Mouse (Mus musculus) CH12.LX (cell line): ENCODE results near the gene Csf1. TPM values are rescaled to one million over a fixed set of nuclear protein-coding genes. Genes with fewer than 3 reads are reported as not detected.

Experiments
- DNase-seq: peaks from one replicate; pipeline ENCODE4 v3.0.0-alpha.2; 2013; ENCODE audit errors: extremely low read depth
- H3K27ac ChIP-seq: 2 replicates; pipeline ENCODE4 v1.5.1; 2012; ENCODE audit warnings: low read depth, mild to moderate bottlenecking, control low read depth, moderate library complexity; ENCODE audit not compliant: insufficient read depth
- H3K27me3 ChIP-seq: replicated peaks from 2 replicates; pipeline ENCODE3; 2012; ENCODE audit warnings: inconsistent platforms
- H3K36me3 ChIP-seq, 2 experiments: replicated peaks in 1 of 2; 2 replicates each; pipeline versions ENCODE3 to v1.6.1; 2012; ENCODE audit warnings: inconsistent platforms in 1 of 2, low read length in 1 of 2, mild to moderate bottlenecking in 1 of 2, mixed read lengths in 1 of 2, moderate library complexity in 1 of 2; ENCODE audit not compliant: control insufficient read depth in 1 of 2, insufficient read depth in 1 of 2
- H3K4me1 ChIP-seq, 2 experiments: 2 replicates each; pipeline ENCODE4 v1.6.1; 2012; ENCODE audit warnings: inconsistent platforms in 1 of 2, moderate library complexity in 1 of 2; ENCODE audit not compliant: insufficient read depth in 2 of 2, control insufficient read depth in 1 of 2
- H3K4me2 ChIP-seq: 2 replicates; pipeline ENCODE4 v1.6.1; 2012; ENCODE audit warnings: low read depth, mild to moderate bottlenecking, control low read depth; ENCODE audit not compliant: poor library complexity, insufficient read depth, severe bottlenecking
- H3K4me3 ChIP-seq, 3 experiments: fragments of 150-350 bp in 1 of 3; sonication (generic) in 1 of 3; replicated peaks in 1 of 3; 2 replicates each; pipeline versions ENCODE3 to v1.5.1; 2011 to 2012; ENCODE audit warnings: low read depth in 2 of 3, low read length in 2 of 3, mild to moderate bottlenecking in 2 of 3, moderate library complexity in 2 of 3, control low read depth in 1 of 3, improper control_type of control experiment in 1 of 3, inconsistent platforms in 1 of 3, mixed read lengths in 1 of 3; ENCODE audit not compliant: poor library complexity in 1 of 3
- H3K79me2 ChIP-seq: replicated peaks from 2 replicates; pipeline ENCODE4 v1.6.1; 2012; ENCODE audit warnings: mild to moderate bottlenecking, moderate library complexity; ENCODE audit not compliant: control insufficient read depth, poor library complexity, insufficient read depth, severe bottlenecking; ENCODE audit errors: extremely low read depth
- H3K9ac ChIP-seq: 2 replicates; pipeline ENCODE4 v1.6.1; 2012; ENCODE audit warnings: low read depth, mild to moderate bottlenecking, control low read depth, moderate library complexity; ENCODE audit not compliant: insufficient read depth
- H3K9me3 ChIP-seq: replicated peaks from 2 replicates; pipeline ENCODE3; 2012; ENCODE audit warnings: low read length, inconsistent platforms, mixed read lengths
- BHLHE40 ChIP-seq: IDR thresholded peaks from 2 replicates; pipeline ENCODE4 v1.6.1; 2011; ENCODE audit warnings: mild to moderate bottlenecking, low read depth, low read length, improper control_type of control experiment
- CHD1 ChIP-seq: IDR thresholded peaks from 2 replicates; pipeline ENCODE4 v1.6.1; 2012; ENCODE audit warnings: low read depth, low read length, improper control_type of control experiment, inconsistent platforms
- CHD2 ChIP-seq: IDR thresholded peaks from 2 replicates; pipeline ENCODE4 v1.6.1; 2011; ENCODE audit warnings: low read length, improper control_type of control experiment
- EP300 ChIP-seq: IDR thresholded peaks from 2 replicates; pipeline ENCODE4 v1.6.1; 2011; ENCODE audit warnings: low read length, improper control_type of control experiment
- ETS1 ChIP-seq: conservative IDR thresholded peaks from 2 replicates; pipeline ENCODE4 v1.6.1; 2012; ENCODE audit warnings: low read depth, mild to moderate bottlenecking, inconsistent platforms, low read length, improper control_type of control experiment, moderate library complexity
- JUND ChIP-seq: conservative IDR thresholded peaks from 2 replicates; pipeline ENCODE4 v1.6.1; 2011; ENCODE audit warnings: low read depth, low read length, improper control_type of control experiment
- MAFK ChIP-seq: IDR thresholded peaks from 2 replicates; pipeline ENCODE4 v1.6.1; 2011; ENCODE audit warnings: low read length, improper control_type of control experiment; ENCODE audit not compliant: insufficient replicate concordance
- MAX ChIP-seq: IDR thresholded peaks from 2 replicates; pipeline ENCODE4 v1.6.1; 2011; ENCODE audit warnings: low read length, improper control_type of control experiment
- MXI1 ChIP-seq: IDR thresholded peaks from 2 replicates; pipeline ENCODE4 v1.6.1; 2011; ENCODE audit warnings: mild to moderate bottlenecking, low read depth, low read length, improper control_type of control experiment
- NELFE ChIP-seq: IDR thresholded peaks from 2 replicates; pipeline ENCODE4 v1.6.1; 2011; ENCODE audit warnings: low read depth, low read length, improper control_type of control experiment
- NRF1 ChIP-seq: IDR thresholded peaks from 2 replicates; pipeline ENCODE4 v1.6.1; 2014; ENCODE audit warnings: low read depth, mild to moderate bottlenecking, inconsistent platforms, low read length, improper control_type of control experiment, moderate library complexity
- PAX5 ChIP-seq: IDR thresholded peaks from 2 replicates; pipeline ENCODE4 v1.6.1; 2012; ENCODE audit warnings: low read length, inconsistent platforms, mixed read lengths
- RCOR1 ChIP-seq: conservative IDR thresholded peaks from 2 replicates; pipeline ENCODE4 v1.6.1; 2012; ENCODE audit warnings: low read depth, mild to moderate bottlenecking, inconsistent platforms, low read length, improper control_type of control experiment
- SMC3 ChIP-seq: IDR thresholded peaks from 2 replicates; pipeline ENCODE4 v1.6.1; 2011; ENCODE audit warnings: low read depth, low read length, improper control_type of control experiment
- USF1 ChIP-seq: IDR thresholded peaks from 2 replicates; pipeline ENCODE4 v1.6.1; 2014; ENCODE audit warnings: low read depth, mild to moderate bottlenecking, inconsistent platforms, low read length, improper control_type of control experiment
- USF2 ChIP-seq: conservative IDR thresholded peaks from 2 replicates; pipeline ENCODE4 v1.6.1; 2011; ENCODE audit warnings: low read depth, low read length, improper control_type of control experiment
- ZC3H11A ChIP-seq: IDR thresholded peaks from 2 replicates; pipeline ENCODE4 v1.6.1; 2012; ENCODE audit warnings: low read depth, mild to moderate bottlenecking, inconsistent platforms, low read length, improper control_type of control experiment
- ZKSCAN1 ChIP-seq: IDR thresholded peaks from 2 replicates; pipeline ENCODE4 v1.6.1; 2012; ENCODE audit warnings: low read depth, inconsistent platforms, low read length, improper control_type of control experiment, borderline replicate concordance
- dilution Hi-C: fragments of 300-500 bp; cut with MboI; formaldehyde crosslinking; loops from 2 replicates; pipeline ENCODE4 v1.14.3; 2020; ENCODE audit warnings: low sequenced_read_pairs; ENCODE audit not compliant: extremely low pct_unique_long_range_greater_than_20kb, extremely low pct_ligation_motif_present
- in situ Hi-C: fragments of 300-500 bp; cut with MboI; formaldehyde crosslinking; loops from 3 replicates; pipeline ENCODE4 v1.14.3; 2019; ENCODE audit warnings: low sequenced_read_pairs, low pct_ligation_motif_present, low pct_unique_long_range_greater_than_20kb, mixed read lengths
- polyA plus RNA-seq: library from polyadenylated mRNA; unstranded; fragments of >175 nt; gene quantifications from 2 replicates; pipeline ENCODE4 v1.2.1, GENCODE M21; 2012; ENCODE audit warnings: low read depth; ENCODE audit not compliant: insufficient read length
- total RNA-seq, 2 experiments: library from RNA; depleted of rRNA; stranded (reverse); fragments of 300-350 nt in 1 of 2; fragments of >200 nt in 1 of 2; gene quantifications; 2 replicates each; pipeline ENCODE4 v1.2.3; 2012 to 2014

The Csf1 gene
- total and polyA plus RNA-seq, 3 experiments, result 2.5 to 17.4 (median 2.9) TPM

DNA sequence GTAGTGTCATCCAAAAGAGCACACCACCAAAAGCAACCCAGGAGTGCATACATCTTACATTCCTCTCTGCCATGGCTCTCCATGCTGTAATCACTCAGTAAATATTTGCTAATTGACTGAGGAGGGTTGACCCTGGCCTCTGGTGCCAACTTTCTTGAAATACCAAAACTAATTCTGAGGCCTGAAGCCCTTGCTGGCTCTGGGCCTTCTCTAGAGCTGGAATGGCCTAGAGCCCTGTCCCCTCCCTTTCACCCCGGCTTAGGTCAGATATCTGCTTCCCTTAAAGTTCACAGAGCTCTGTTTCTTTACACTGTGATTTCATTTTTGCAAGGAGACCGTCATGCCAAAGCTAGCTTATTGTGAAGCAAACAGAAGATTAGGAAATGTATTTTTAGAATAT is 6.5 kb upstream of the Csf1 start:
- Histone ChIP-seq H3K36me3 (no peaks in the 10 kb centered on the region), H3K27ac (no peak overlapping the region), H3K27me3 (peaks cover 15% of the 10 kb centered on the region), H3K79me2 (no peaks in the 10 kb centered on the region), H3K4me3 (no peak overlapping the region), H3K9me3 (no peaks in the 10 kb centered on the region), H3K4me1 (peaks cover 0 to 14% of the 10 kb centered on the region in 2 experiments; a peak in 2 of 4 replicates), H3K9ac (no peak overlapping the region), H3K4me2 (no peak overlapping the region)
- dilution Hi-C loops, result no loop called here
- no peak for DNase-seq
- in situ Hi-C loops, result no loop called here
- TF ChIP-seq SMC3 (no peak), MXI1 (no peak), USF2 (no peak), ZKSCAN1 (no peak), NELFE (no peak)

DNA sequence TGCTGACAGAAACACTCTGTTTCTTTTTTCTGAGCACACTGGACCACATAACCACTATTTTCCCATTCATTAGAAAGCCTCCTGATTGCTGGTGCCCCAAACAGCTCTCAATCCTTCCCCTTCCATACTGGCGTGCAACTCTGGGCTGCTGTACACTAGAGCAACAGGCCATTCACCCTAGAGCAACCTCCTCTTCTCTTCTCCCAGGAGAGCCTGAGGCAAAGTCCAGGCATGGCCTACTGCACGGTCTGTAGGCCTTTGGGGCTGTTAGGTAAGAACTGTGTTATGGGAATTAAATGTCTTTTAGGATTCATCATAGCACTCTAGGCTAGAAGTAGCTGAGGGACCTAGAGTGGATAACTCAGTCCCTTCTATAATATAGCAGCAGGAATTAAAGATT is 5.7 kb upstream of the Csf1 start:
- dilution Hi-C loops (no loop called here), in situ Hi-C loops (no loop called here)
- H3K9me3 ChIP-seq, result no peaks in the 10 kb centered on the region
- H3K79me2 ChIP-seq, result no peaks in the 10 kb centered on the region
- peaks cover 0 to 19% of the 10 kb centered on the region in 2 experiments; a peak in 2 of 4 replicates for H3K4me1 ChIP-seq
- no peak overlapping the region for H3K27ac ChIP-seq
- no peak overlapping the region for H3K9ac ChIP-seq
- no peak overlapping the region for H3K4me3 ChIP-seq
- H3K27me3 ChIP-seq, result peaks cover 16% of the 10 kb centered on the region
- no peaks in the 10 kb centered on the region for H3K36me3 ChIP-seq
- H3K4me2 ChIP-seq, result no peak overlapping the region
- DNase-seq, result no peak
- TF ChIP-seq USF1 (no peak), MXI1 (no peak), MAFK (no peak), NRF1 (no peak), PAX5 (no peak), USF2 (no peak), MAX (no peak), NELFE (no peak)

DNA sequence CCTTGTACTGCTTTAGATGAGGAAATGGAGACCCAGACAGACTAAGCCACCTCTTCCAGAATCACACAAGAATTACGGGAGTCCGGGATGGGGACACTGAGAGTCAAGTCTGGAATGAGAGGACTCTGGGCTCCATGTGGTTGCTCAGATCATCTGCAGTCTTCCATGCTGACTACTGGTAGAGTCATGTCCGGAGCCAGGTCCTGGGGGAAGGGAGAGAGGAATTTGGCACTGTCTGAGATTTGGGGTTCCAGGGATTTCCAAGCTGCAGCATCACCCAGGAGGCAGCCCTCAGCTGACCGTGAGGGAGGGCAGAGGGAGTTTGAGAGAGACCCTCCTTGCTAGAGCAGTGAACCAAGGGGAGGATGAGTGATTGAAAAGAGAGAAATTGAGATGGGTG is 3.3 kb upstream of the Csf1 start:
- H3K9me3 ChIP-seq, result no peaks in the 10 kb centered on the region
- H3K9ac ChIP-seq, result no peak overlapping the region
- H3K4me3 ChIP-seq, result no peak overlapping the region
- in situ Hi-C loops (no loop called here), dilution Hi-C loops (no loop called here)
- H3K27ac ChIP-seq, result no peak overlapping the region
- H3K4me2 ChIP-seq, result no peak overlapping the region
- no peaks in the 10 kb centered on the region for H3K79me2 ChIP-seq
- DNase-seq, result no peak
- no peaks in the 10 kb centered on the region for H3K36me3 ChIP-seq
- H3K4me1 ChIP-seq, result peaks cover 9 to 26% of the 10 kb centered on the region in 2 experiments; a peak in 3 of 4 replicates
- no peak for TF ChIP-seq ZC3H11A
- TF ChIP-seq BHLHE40, result no peak
- no peak for TF ChIP-seq USF1
- no peak for TF ChIP-seq JUND
- TF ChIP-seq NRF1, result no peak
- TF ChIP-seq MAFK, result no peak
- TF ChIP-seq CHD1, result no peak
- TF ChIP-seq ETS1, result no peak
- TF ChIP-seq EP300, result no peak
- no peak for TF ChIP-seq CHD2
- TF ChIP-seq RCOR1, result no peak
- H3K27me3 ChIP-seq, result peaks cover 16% of the 10 kb centered on the region
